Mouse (Mus musculus) myocyte (in vitro differentiated cells): ENCODE data around the gene Ddx49. TPM values are rescaled to one million over a fixed set of nuclear protein-coding genes. Genes with fewer than 3 reads are reported as not detected.
A peak's percentile ranks its signal among the peaks of the same experiment; 100 is the strongest.

Experiments
- H3K27me3 ChIP-seq: one replicate; pipeline ENCODE4 v1.6.1; 2011; ENCODE audit not compliant: control insufficient read depth, insufficient read depth, insufficient read length
- H3K36me3 ChIP-seq: one replicate; pipeline ENCODE4 v1.6.1; 2011; ENCODE audit not compliant: control insufficient read depth, insufficient read depth
- H3K4me2 ChIP-seq: one replicate; pipeline ENCODE4 v1.6.1; 2011; ENCODE audit warnings: low read depth, control low read depth
- H3K4me3 ChIP-seq: one replicate; pipeline ENCODE4 v1.5.1; 2011; ENCODE audit warnings: mild to moderate bottlenecking, control low read depth, moderate library complexity
- H3K79me2 ChIP-seq: one replicate; pipeline ENCODE4 v1.6.1; 2011; ENCODE audit not compliant: control insufficient read depth, insufficient read depth
- H3ac ChIP-seq: one replicate; pipeline ENCODE4 v1.6.1; 2011; ENCODE audit not compliant: control insufficient read depth, insufficient read length
- CEBPB ChIP-seq: IDR thresholded peaks from 2 replicates; pipeline ENCODE4 v1.6.1; 2011; ENCODE audit warnings: mild to moderate bottlenecking, moderate library complexity; ENCODE audit not compliant: poor library complexity, insufficient read depth, severe bottlenecking
- E2F4 ChIP-seq: IDR thresholded peaks from one replicate; pipeline ENCODE4 v1.6.1; 2011; ENCODE audit warnings: mild to moderate bottlenecking, control low read depth, moderate library complexity; ENCODE audit not compliant: insufficient read depth
- MAX ChIP-seq: IDR thresholded peaks from one replicate; pipeline ENCODE4 v1.6.1; 2011; ENCODE audit warnings: low read depth, mild to moderate bottlenecking, control low read depth
- MYOD1 ChIP-seq, 3 experiments: IDR thresholded peaks; one replicate each; pipeline ENCODE4 v1.6.1; 2011; ENCODE audit warnings: control low read depth in 2 of 3, low read depth in 2 of 3, mild to moderate bottlenecking in 2 of 3, moderate library complexity in 1 of 3; ENCODE audit not compliant: insufficient read length in 2 of 3, control insufficient read depth in 1 of 3
- MYOG ChIP-seq, 3 experiments: IDR thresholded peaks; one replicate each; pipeline ENCODE4 v1.6.1; 2011; ENCODE audit warnings: control low read depth in 2 of 3, low read depth in 2 of 3, mild to moderate bottlenecking in 2 of 3; ENCODE audit not compliant: insufficient read length in 2 of 3, control insufficient read depth in 1 of 3, insufficient read depth in 1 of 3
- POLR2A ChIP-seq: IDR thresholded peaks from one replicate; pipeline ENCODE4 v1.6.1; 2011; ENCODE audit warnings: low read depth, mild to moderate bottlenecking, control low read depth, moderate library complexity; ENCODE audit not compliant: insufficient read length
- POLR2AphosphoS2 ChIP-seq: IDR thresholded peaks from one replicate; pipeline ENCODE4 v1.6.1; 2011; ENCODE audit warnings: low read depth, control low read depth; ENCODE audit not compliant: insufficient read length
- REST ChIP-seq: IDR thresholded peaks from one replicate; pipeline ENCODE4 v1.6.1; 2011; ENCODE audit warnings: mild to moderate bottlenecking, control low read depth, moderate library complexity; ENCODE audit not compliant: insufficient read depth, insufficient read length
- SRF ChIP-seq: IDR thresholded peaks from one replicate; pipeline ENCODE4 v1.6.1; 2011; ENCODE audit warnings: low read depth; ENCODE audit not compliant: control insufficient read depth, insufficient read length
- TCF12 ChIP-seq: IDR thresholded peaks from one replicate; pipeline ENCODE4 v1.6.1; 2011; ENCODE audit warnings: mild to moderate bottlenecking, control low read depth; ENCODE audit not compliant: poor library complexity, insufficient read depth, severe bottlenecking
- TCF3 ChIP-seq: IDR thresholded peaks from one replicate; pipeline ENCODE4 v1.6.1; 2011; ENCODE audit warnings: low read depth, control low read depth; ENCODE audit not compliant: insufficient read length
- USF1 ChIP-seq: IDR thresholded peaks from one replicate; pipeline ENCODE4 v1.6.1; 2011; ENCODE audit warnings: low read depth, mild to moderate bottlenecking, control low read depth, moderate library complexity
- polyA plus RNA-seq: library from polyadenylated mRNA; unstranded; fragments of >200 nt; fragmentation: generic; extraction: Trizol; gene quantifications from one replicate; pipeline ENCODE4 v1.2.1, GENCODE M21; 2012; ENCODE audit warnings: missing spikeins

Gene Ddx49
- polyA plus RNA-seq, 1 experiment, result 106 TPM

GRCm38 (mm10) chr8:70317872-70318271 lies 15.6 kb upstream of the Ddx49 start:
- H3K36me3 ChIP-seq, result no peaks in the 10 kb centered on the region
- no peaks in the 10 kb centered on the region for H3K79me2 ChIP-seq
- H3K4me3 ChIP-seq, result no peak overlapping the region
- H3ac ChIP-seq, result no peak overlapping the region
- H3K4me2 ChIP-seq, result peak overlapping the region; percentile 61
- no peak for TF ChIP-seq E2F4
- peak; percentile 32 to 84 (median 47) for TF ChIP-seq MYOD1 (IDR thresholded peaks at IDR 0.05; ENCODE audit: control insufficient read depth in 1 of 3, insufficient read length in 2 of 3, low read depth in 2 of 3)
- TF ChIP-seq CEBPB, result no peak
- TF ChIP-seq POLR2AphosphoS2, result no peak
- TF ChIP-seq POLR2A, result no peak
- peak; percentile 41 for TF ChIP-seq TCF12
- no peak for TF ChIP-seq MAX
- TF ChIP-seq MYOG (IDR thresholded peaks at IDR 0.05; ENCODE audit: control insufficient read depth in 1 of 3, insufficient read depth in 1 of 3, insufficient read length in 2 of 3, low read depth in 2 of 3), result peak in 2 of 3 experiments; percentile 90 to 92
- TF ChIP-seq SRF, result no peak
- no peak for TF ChIP-seq TCF3
- no peak for TF ChIP-seq USF1
- TF ChIP-seq REST, result no peak
- no peaks in the 10 kb centered on the region for H3K27me3 ChIP-seq

GRCm38 (mm10) chr8:70316511-70317504 lies 14.5 kb upstream of the Ddx49 start:
- no peaks in the 10 kb centered on the region for H3K79me2 ChIP-seq
- no peak overlapping the region for H3ac ChIP-seq
- H3K36me3 ChIP-seq, result peaks cover 3% of the 10 kb centered on the region
- TF ChIP-seq TCF3 (no peak), MAX (no peak), MYOD1 (IDR thresholded peaks at IDR 0.05; ENCODE audit: control insufficient read depth in 1 of 3, insufficient read length in 2 of 3, low read depth in 2 of 3) (peak in 1 of 3 experiments; percentile 9), REST (no peak)
- peak overlapping the region; percentile 61 for H3K4me2 ChIP-seq
- peak overlapping the region; percentile 9 for H3K4me3 ChIP-seq
- no peaks in the 10 kb centered on the region for H3K27me3 ChIP-seq

GRCm38 (mm10) chr8:70315624-70316510 lies 13.6 kb upstream of the Ddx49 start, which contains the start of gene Cers1:
Gene Cers1 (plus strand): TSS chr8:70315775.
- Histone ChIP-seq H3K27me3 (no peaks in the 10 kb centered on the region), H3K4me2 (peak within 1 kb of the TSS; percentile 61), H3K4me3 (peak within 1 kb of the TSS; percentile 9), H3K36me3 (peaks cover 5% of the 10 kb centered on the region), H3K79me2 (no peaks in the 10 kb centered on the region), H3ac (no peak within 1 kb of the TSS)
- no peak for TF ChIP-seq CEBPB
- peak in 1 of 3 experiments; percentile 64 for TF ChIP-seq MYOD1 (IDR thresholded peaks at IDR 0.05; ENCODE audit: control insufficient read depth in 1 of 3, insufficient read length in 2 of 3, low read depth in 2 of 3)
- TF ChIP-seq MYOG (IDR thresholded peaks at IDR 0.05; ENCODE audit: control insufficient read depth in 1 of 3, insufficient read depth in 1 of 3, insufficient read length in 2 of 3, low read depth in 2 of 3), result peak in 1 of 3 experiments; percentile 51
- TF ChIP-seq TCF3, result no peak
- no peak for TF ChIP-seq SRF
- TF ChIP-seq MAX, result no peak
- TF ChIP-seq E2F4, result no peak
- TF ChIP-seq USF1, result no peak
- TF ChIP-seq REST, result no peak
- no peak for TF ChIP-seq TCF12
- peak; percentile 62 for TF ChIP-seq POLR2AphosphoS2
- peak; percentile 13 for TF ChIP-seq POLR2A

- no peak overlapping the region for H3ac ChIP-seq
- TF ChIP-seq POLR2A (no peak), MYOD1 (IDR thresholded peaks at IDR 0.05; ENCODE audit: control insufficient read depth in 1 of 3, insufficient read length in 2 of 3, low read depth in 2 of 3) (no peak), REST (no peak), TCF12 (no peak), E2F4 (no peak), POLR2AphosphoS2 (no peak), USF1 (no peak), MAX (no peak), SRF (no peak), CEBPB (no peak), MYOG (IDR thresholded peaks at IDR 0.05; ENCODE audit: control insufficient read depth in 1 of 3, insufficient read depth in 1 of 3, insufficient read length in 2 of 3, low read depth in 2 of 3) (no peak), TCF3 (no peak)
- H3K4me3 ChIP-seq, result no peak overlapping the region
- H3K4me2 ChIP-seq, result no peak overlapping the region
- peaks cover 15% of the 10 kb centered on the region for H3K36me3 ChIP-seq
- H3K27me3 ChIP-seq, result no peaks in the 10 kb centered on the region
- H3K79me2 ChIP-seq, result no peaks in the 10 kb centered on the region
These were observed 11.1 kb upstream of the Ddx49 start for GRCm38 (mm10) chr8:70313399-70313798.
